Mouse (Mus musculus): Measurements from ENCODE around the gene Ccdc91. TPM values are rescaled to one million over a fixed set of nuclear protein-coding genes. Genes with fewer than 3 reads are reported as not detected.
A peak's percentile ranks its signal among the peaks of the same experiment; 100 is the strongest.

The Ccdc91 gene
- 25.9 and 27.5 TPM in 2 replicates for polyA plus RNA-seq (2014; fragmentation: Nextera tagmentation; extraction: Ambion mirVana)

DNA sequence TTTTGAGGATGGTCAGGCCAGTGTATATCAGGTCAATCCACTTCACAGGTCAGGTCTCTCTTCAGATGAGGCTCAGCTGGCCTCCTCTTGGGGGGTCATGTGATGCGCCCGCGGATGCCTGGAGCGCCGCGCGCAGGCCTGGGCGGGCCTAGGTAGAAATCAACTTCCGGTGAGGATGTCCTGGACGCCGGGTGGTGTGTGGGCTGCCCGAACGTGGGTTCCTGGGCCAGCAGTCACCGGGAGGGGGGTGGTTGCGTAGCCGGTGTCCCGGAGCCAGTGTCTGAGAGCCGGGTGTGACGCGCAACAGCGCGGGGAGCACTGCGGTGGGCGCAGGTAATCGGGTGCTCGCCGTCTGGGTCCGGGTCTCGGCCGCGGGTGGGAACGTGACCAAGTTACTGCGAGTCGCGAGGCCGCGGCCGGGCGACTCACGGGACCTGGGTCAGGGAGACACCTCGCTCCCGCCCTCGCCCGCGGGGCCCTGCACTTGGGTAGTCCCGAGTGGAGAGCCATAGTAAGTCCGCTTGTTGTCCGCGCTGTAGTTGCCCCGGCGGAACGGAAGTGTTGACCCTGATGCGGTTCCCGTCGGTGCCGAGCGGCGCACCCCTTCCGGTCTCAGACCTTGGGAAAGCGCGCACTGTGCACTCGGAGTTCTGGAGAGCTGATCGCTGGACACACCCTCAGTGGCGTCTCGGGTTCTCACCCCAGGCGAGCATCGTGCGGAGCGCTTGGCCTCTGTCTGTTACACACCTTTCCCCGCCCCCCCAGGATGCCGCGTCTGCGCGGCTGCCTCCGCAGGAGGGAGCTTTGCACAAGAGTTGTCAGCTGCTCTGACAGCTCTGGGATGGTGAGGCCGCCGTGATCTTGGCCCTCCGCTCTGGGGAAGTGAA is at the start of gene Ccdc91:
TSS of gene Ccdc91 (plus strand) at position 102 of the 887 bp plus-strand sequence.
- Histone ChIP-seq H3K9ac (replicated peaks; ENCODE audit: low read depth, low read length) (peak within 1 kb of the TSS; percentile 57), H3K27me3 (ENCODE audit: control insufficient read depth, insufficient read depth, low read length) (no peaks in the 10 kb centered on the region), H3K4me3 (ENCODE audit: low read depth, low read length) (peak within 1 kb of the TSS; percentile 55), H3K4me2 (replicated peaks; ENCODE audit: low read depth, low read length) (peak within 1 kb of the TSS; percentile 72), H3K27ac (ENCODE audit: low read length) (peak within 1 kb of the TSS; percentile 83), H3K36me3 (ENCODE audit: control insufficient read depth, insufficient read depth, low read length) (no peaks in the 10 kb centered on the region), H3K4me1 (ENCODE audit: control insufficient read depth, insufficient read depth, low read length) (no peaks in the 10 kb centered on the region), H3K9me3 (ENCODE audit: control insufficient read depth, low read depth, low read length) (no peaks in the 10 kb centered on the region)
- WGBS, result under 1% methylated on average over 77 of the region's 78 CpGs
- peak; percentile 96 for ATAC-seq (ENCODE audit: insufficient number of reproducible peaks, insufficient read depth, low FRiP score, low read depth)

DNA sequence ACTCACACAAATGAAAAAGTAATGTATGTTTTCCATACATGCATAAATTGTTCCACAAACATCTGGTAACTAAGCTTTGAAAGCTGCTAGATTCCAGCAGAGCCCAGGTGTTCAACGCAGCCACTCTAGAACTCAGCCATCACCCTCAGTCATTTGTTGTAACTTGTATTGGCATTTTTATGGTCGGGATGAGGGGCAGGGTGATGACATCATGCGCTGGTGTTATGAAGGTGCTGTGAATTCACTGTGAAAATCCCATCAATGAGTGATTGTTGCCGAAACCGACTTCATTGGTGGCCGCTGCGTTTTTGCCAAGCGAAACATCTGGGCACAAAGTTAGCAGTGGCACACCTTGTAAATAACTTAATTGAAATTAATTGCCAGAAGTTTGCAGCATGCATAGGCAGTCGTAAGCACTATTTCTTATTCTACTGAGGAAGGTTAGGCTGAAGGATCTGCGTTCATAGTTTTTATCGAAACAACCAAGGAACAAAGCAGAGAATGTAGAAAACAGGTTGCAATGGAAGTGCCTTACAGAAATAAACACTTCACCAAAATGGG is 48.6 kb upstream of the Ccdc91 start:
- Histone ChIP-seq H3K9me3 (ENCODE audit: control insufficient read depth, low read depth, low read length) (no peaks in the 10 kb centered on the region), H3K4me2 (replicated peaks; ENCODE audit: low read depth, low read length) (no peak overlapping the region), H3K9ac (replicated peaks; ENCODE audit: low read depth, low read length) (no peak overlapping the region), H3K27ac (ENCODE audit: low read length) (no peak overlapping the region), H3K4me3 (ENCODE audit: low read depth, low read length) (no peak overlapping the region), H3K4me1 (ENCODE audit: control insufficient read depth, insufficient read depth, low read length) (no peaks in the 10 kb centered on the region), H3K27me3 (ENCODE audit: control insufficient read depth, insufficient read depth, low read length) (no peaks in the 10 kb centered on the region), H3K36me3 (ENCODE audit: control insufficient read depth, insufficient read depth, low read length) (no peaks in the 10 kb centered on the region)
- 80% methylated on average over 11 of the region's 11 CpGs for WGBS
- no peak for ATAC-seq (ENCODE audit: insufficient number of reproducible peaks, insufficient read depth, low FRiP score, low read depth)

DNA sequence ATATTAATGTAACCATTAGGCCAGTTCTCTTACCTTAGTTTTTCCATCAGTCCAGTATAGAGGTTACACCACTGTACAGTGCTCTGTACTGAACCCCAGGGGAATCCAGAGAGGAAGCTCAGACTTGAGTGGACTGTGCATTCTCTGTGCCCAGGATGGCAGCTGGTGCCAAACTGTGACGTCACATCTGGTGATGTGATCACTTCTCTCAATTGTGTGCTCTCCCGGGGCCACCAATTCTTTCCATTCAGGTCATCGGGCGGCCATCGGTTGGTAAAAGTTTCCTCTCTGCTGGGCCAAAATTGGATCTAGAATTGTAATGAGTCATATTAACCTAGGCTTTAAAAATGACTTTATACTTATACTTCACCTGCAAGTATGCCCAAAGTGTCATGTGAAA is 19.9 kb upstream of the Ccdc91 start:
- 91% methylated on average over 5 of the region's 5 CpGs for WGBS
- Histone ChIP-seq H3K36me3 (ENCODE audit: control insufficient read depth, insufficient read depth, low read length) (no peaks in the 10 kb centered on the region), H3K4me1 (ENCODE audit: control insufficient read depth, insufficient read depth, low read length) (no peaks in the 10 kb centered on the region), H3K9me3 (ENCODE audit: control insufficient read depth, low read depth, low read length) (no peaks in the 10 kb centered on the region), H3K27me3 (ENCODE audit: control insufficient read depth, insufficient read depth, low read length) (no peaks in the 10 kb centered on the region), H3K4me3 (ENCODE audit: low read depth, low read length) (no peak overlapping the region), H3K27ac (ENCODE audit: low read length) (no peak overlapping the region), H3K9ac (replicated peaks; ENCODE audit: low read depth, low read length) (no peak overlapping the region), H3K4me2 (replicated peaks; ENCODE audit: low read depth, low read length) (no peak overlapping the region)
- no peak for ATAC-seq (ENCODE audit: insufficient number of reproducible peaks, insufficient read depth, low FRiP score, low read depth)

DNA sequence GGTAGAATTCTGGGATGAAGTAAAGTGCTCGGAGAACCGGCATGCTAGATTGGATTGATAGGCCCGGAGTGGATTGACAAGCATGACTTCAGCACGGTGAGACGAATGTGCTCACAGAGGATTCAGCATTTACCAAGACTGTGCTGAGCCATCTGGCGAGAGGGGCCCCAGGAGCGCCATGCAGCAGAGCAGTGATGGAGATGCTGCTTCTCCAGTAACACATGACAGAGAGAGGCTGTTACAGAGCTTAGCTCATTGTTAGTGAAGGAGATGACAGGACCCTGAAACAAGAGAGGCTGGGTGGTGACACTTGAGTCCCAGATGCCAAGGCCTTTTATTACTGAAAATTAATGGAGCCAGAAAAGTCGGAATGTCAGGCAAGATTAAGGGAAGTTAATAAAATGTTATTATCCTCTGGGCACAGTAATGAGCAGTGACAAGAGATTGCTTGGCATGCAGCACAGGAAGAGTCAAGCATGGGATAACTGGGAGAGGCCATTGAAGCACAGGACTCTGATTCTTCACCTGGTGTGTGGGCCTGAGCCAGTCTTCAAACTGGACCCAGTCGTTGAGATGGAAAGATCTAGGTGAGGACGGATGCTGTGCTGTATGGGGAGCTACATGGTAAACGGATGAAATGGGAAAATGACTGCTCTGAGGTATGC is 16.9 kb upstream of the Ccdc91 start:
- ATAC-seq (ENCODE audit: insufficient number of reproducible peaks, insufficient read depth, low FRiP score, low read depth), result no peak
- H3K36me3 ChIP-seq (ENCODE audit: control insufficient read depth, insufficient read depth, low read length), result no peaks in the 10 kb centered on the region
- no peak overlapping the region for H3K9ac ChIP-seq (replicated peaks; ENCODE audit: low read depth, low read length)
- H3K4me3 ChIP-seq (ENCODE audit: low read depth, low read length), result no peak overlapping the region
- H3K4me2 ChIP-seq (replicated peaks; ENCODE audit: low read depth, low read length), result no peak overlapping the region
- H3K27me3 ChIP-seq (ENCODE audit: control insufficient read depth, insufficient read depth, low read length), result no peaks in the 10 kb centered on the region
- 87% methylated on average over 11 of the region's 11 CpGs for WGBS
- H3K9me3 ChIP-seq (ENCODE audit: control insufficient read depth, low read depth, low read length), result no peaks in the 10 kb centered on the region
- H3K4me1 ChIP-seq (ENCODE audit: control insufficient read depth, insufficient read depth, low read length), result no peaks in the 10 kb centered on the region
- H3K27ac ChIP-seq (ENCODE audit: low read length), result no peak overlapping the region

DNA sequence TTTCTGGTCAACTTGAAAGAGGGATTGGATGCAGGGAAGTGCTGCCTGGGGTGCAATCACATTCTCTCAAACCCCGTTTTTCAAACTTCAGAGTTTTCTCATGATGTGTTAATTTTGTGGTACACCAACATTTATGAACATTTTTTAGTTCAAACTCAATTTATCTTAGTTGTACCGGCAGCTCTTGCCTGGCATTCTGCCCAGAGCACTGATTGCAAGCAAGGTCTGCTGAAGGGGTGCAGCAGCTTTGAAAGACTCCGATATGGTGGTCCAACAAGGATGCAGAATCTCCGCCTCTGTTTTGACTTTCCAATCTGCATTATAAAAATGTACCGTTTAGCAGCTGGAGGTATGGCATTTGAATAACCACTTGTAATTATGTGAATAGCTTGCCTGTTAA is 5.6 kb upstream of the Ccdc91 start:
- no peaks in the 10 kb centered on the region for H3K4me1 ChIP-seq (ENCODE audit: control insufficient read depth, insufficient read depth, low read length)
- no peaks in the 10 kb centered on the region for H3K9me3 ChIP-seq (ENCODE audit: control insufficient read depth, low read depth, low read length)
- 46% methylated on average over 5 of the region's 5 CpGs for WGBS
- H3K4me3 ChIP-seq (ENCODE audit: low read depth, low read length), result no peak overlapping the region
- H3K36me3 ChIP-seq (ENCODE audit: control insufficient read depth, insufficient read depth, low read length), result no peaks in the 10 kb centered on the region
- no peak overlapping the region for H3K27ac ChIP-seq (ENCODE audit: low read length)
- no peak overlapping the region for H3K9ac ChIP-seq (replicated peaks; ENCODE audit: low read depth, low read length)
- no peak for ATAC-seq (ENCODE audit: insufficient number of reproducible peaks, insufficient read depth, low FRiP score, low read depth)
- H3K4me2 ChIP-seq (replicated peaks; ENCODE audit: low read depth, low read length), result no peak overlapping the region
- no peaks in the 10 kb centered on the region for H3K27me3 ChIP-seq (ENCODE audit: control insufficient read depth, insufficient read depth, low read length)

DNA sequence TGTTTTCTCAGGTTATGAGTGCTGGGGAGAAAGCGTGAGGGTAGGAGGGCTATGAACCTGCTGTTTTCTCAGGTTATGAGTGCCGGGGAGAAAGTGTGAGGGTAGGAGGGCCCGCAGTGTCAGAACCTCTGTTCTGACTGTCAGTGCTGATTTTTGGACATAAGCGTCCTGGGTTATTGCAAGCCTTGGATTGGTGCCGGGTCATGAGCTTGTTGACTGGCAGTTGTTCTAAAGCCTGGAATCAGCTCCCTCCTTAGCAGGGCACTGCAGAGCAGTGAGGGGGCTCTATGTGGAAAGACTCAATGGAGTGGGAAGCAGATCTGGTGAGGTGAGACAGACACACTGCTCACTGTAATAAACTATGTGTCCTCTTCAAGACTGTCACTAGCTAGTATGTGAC is 5.5 kb downstream of the Ccdc91 start:
- 92% methylated on average over 5 of the region's 5 CpGs for WGBS
- ATAC-seq (ENCODE audit: insufficient number of reproducible peaks, insufficient read depth, low FRiP score, low read depth), result no peak

DNA sequence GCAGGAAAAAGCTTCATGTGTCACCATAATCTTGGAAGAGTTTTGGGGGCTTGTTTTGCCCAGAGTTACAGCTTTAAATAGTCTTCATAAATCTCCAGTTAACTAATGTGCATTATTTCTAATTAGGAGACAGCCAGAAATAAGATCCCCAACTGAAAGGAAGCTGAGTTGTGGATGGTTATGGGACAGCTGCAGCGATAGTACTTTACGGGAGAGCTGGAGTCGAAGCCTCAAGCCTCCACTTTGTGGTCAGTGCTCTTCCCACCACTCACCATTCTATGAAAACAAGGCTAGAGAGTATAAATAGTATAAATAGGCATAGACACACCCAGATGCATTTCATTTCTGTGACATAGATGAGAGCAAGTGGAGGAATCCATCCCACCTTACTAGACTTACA is 14.5 kb downstream of the Ccdc91 start:
- no peak overlapping the region for H3K9ac ChIP-seq (replicated peaks; ENCODE audit: low read depth, low read length)

More for the DNA sequence above, 5.5 kb downstream of the Ccdc91 start:
- Histone ChIP-seq H3K4me1 (ENCODE audit: control insufficient read depth, insufficient read depth, low read length) (no peaks in the 10 kb centered on the region), H3K27me3 (ENCODE audit: control insufficient read depth, insufficient read depth, low read length) (no peaks in the 10 kb centered on the region), H3K36me3 (ENCODE audit: control insufficient read depth, insufficient read depth, low read length) (no peaks in the 10 kb centered on the region), H3K4me3 (ENCODE audit: low read depth, low read length) (no peak overlapping the region), H3K4me2 (replicated peaks; ENCODE audit: low read depth, low read length) (no peak overlapping the region), H3K27ac (ENCODE audit: low read length) (no peak overlapping the region), H3K9ac (replicated peaks; ENCODE audit: low read depth, low read length) (no peak overlapping the region), H3K9me3 (ENCODE audit: control insufficient read depth, low read depth, low read length) (no peaks in the 10 kb centered on the region)

DNA sequence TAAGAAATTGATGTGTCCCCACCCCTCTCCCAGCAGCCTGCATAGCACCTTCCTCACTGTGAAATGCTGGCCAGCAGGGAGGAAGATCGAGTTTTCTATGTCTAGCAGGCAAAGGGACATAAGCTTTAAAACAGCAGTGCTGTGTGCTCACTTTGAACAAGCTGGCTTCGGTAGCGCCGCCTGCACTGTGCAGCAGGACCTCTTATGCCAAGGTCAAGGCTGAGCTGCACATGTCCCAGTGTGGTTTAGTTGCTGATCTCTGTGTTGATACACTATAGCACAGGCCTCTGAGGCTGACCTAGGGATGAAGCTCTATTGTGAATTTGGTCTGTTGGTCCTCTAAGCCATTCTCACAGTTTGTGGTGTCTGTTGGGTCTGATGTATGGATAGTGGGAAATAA is 16.9 kb downstream of the Ccdc91 start:
- Histone ChIP-seq H3K9ac (replicated peaks; ENCODE audit: low read depth, low read length) (no peak overlapping the region), H3K4me1 (ENCODE audit: control insufficient read depth, insufficient read depth, low read length) (no peaks in the 10 kb centered on the region), H3K27me3 (ENCODE audit: control insufficient read depth, insufficient read depth, low read length) (no peaks in the 10 kb centered on the region), H3K4me3 (ENCODE audit: low read depth, low read length) (no peak overlapping the region), H3K9me3 (ENCODE audit: control insufficient read depth, low read depth, low read length) (no peaks in the 10 kb centered on the region), H3K27ac (ENCODE audit: low read length) (no peak overlapping the region), H3K4me2 (replicated peaks; ENCODE audit: low read depth, low read length) (no peak overlapping the region), H3K36me3 (ENCODE audit: control insufficient read depth, insufficient read depth, low read length) (no peaks in the 10 kb centered on the region)
- 81% methylated on average over 4 of the region's 4 CpGs for WGBS
- ATAC-seq (ENCODE audit: insufficient number of reproducible peaks, insufficient read depth, low FRiP score, low read depth), result no peak

More for the DNA sequence above, 14.5 kb downstream of the Ccdc91 start:
- 97% methylated on average over 3 of the region's 3 CpGs for WGBS
- ATAC-seq (ENCODE audit: insufficient number of reproducible peaks, insufficient read depth, low FRiP score, low read depth), result no peak
- H3K27ac ChIP-seq (ENCODE audit: low read length), result no peak overlapping the region
- no peaks in the 10 kb centered on the region for H3K9me3 ChIP-seq (ENCODE audit: control insufficient read depth, low read depth, low read length)
- H3K4me3 ChIP-seq (ENCODE audit: low read depth, low read length), result no peak overlapping the region
- no peaks in the 10 kb centered on the region for H3K36me3 ChIP-seq (ENCODE audit: control insufficient read depth, insufficient read depth, low read length)
- H3K4me1 ChIP-seq (ENCODE audit: control insufficient read depth, insufficient read depth, low read length), result no peaks in the 10 kb centered on the region
- no peak overlapping the region for H3K4me2 ChIP-seq (replicated peaks; ENCODE audit: low read depth, low read length)
- H3K27me3 ChIP-seq (ENCODE audit: control insufficient read depth, insufficient read depth, low read length), result no peaks in the 10 kb centered on the region

Measured in stomach, embryonic 14.5 days (tissue).